Mouse (Mus musculus) small intestine, adult 2 months (tissue): ENCODE measurements around the gene Tuft1.
"Not testable (repeated sequence)": the region's sequence is repeated elsewhere in the genome, so short reads cannot be mapped to it uniquely, and the experiment has no call there.

Experiments
- CTCF ChIP-seq: fragments of 200-500 bp; IDR thresholded peaks from 2 replicates; pipeline ENCODE4 v1.5.1; 2012; ENCODE audit warnings: low read depth, mild to moderate bottlenecking, control low read depth, inconsistent platforms, low read length, moderate library complexity, mixed read lengths; ENCODE audit not compliant: insufficient replicate concordance, insufficient read length; ENCODE audit errors: extremely low read depth
- POLR2A ChIP-seq: fragments of 200-500 bp; IDR thresholded peaks from 2 replicates; pipeline ENCODE4 v1.6.1; 2012; ENCODE audit warnings: low read depth, mild to moderate bottlenecking, control low read depth, inconsistent platforms, low read length, moderate library complexity

DNA sequence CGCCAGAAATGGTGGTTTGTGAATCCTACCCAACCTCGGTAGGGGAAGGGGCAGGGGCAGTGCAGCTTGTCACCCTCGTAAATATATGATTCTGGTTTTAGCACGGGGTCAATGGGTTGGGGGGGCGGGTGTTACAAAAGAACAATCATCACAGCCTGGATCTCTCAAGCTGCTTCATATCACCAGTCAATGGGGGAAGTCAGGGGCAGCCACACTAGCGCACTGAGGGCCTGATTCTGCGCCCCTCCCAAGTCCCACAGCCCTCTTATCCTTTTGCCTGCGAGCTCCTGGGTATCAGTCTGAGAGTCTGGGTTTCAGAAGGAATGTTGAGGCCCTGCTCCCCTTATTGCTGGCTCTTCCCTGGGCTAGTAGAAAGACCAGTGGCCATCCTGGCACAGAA, 35.2 kb upstream of the Tuft1 start:
- TF ChIP-seq CTCF, POLR2A: not testable (repeated sequence)
